Mouse (Mus musculus) CD4-positive, CD25-positive, alpha-beta regulatory T cell, adult 2 months (primary cell): ENCODE data around the gene Zfp638.
A peak's percentile ranks its signal among the peaks of the same experiment; 100 is the strongest.
"Not testable (repeated sequence)": the region's sequence is repeated elsewhere in the genome, so short reads cannot be mapped to it uniquely, and the experiment has no call there.

Experiments used
- DNase-seq: peaks from one replicate; pipeline ENCODE4 v3.0.0-alpha.2; 2012; ENCODE audit warnings: low read depth, low spot score

The Zfp638 gene

GRCm38 (mm10) chr6:84009172-84009872 lies 142.4 kb downstream of the Zfp638 start:
- DNase-seq, result no peak

- DNase-seq, result no peak
These were observed 143.0 kb downstream of the Zfp638 start for GRCm38 (mm10) chr6:84009915-84010302.

- no peak for DNase-seq
These were observed 143.7 kb downstream of the Zfp638 start for GRCm38 (mm10) chr6:84010303-84011225.

GRCm38 (mm10) chr6:84014961-84015683 lies 148.2 kb downstream of the Zfp638 start:
- DNase-seq, result not testable (repeated sequence)

- no peak for DNase-seq
These were observed 149.9 kb downstream of the Zfp638 start for GRCm38 (mm10) chr6:84016851-84017250.

- peak; percentile 20 for DNase-seq
These were observed 150.5 kb downstream of the Zfp638 start for GRCm38 (mm10) chr6:84017392-84017791.

GRCm38 (mm10) chr6:84018906-84019550 lies 152.1 kb downstream of the Zfp638 start:
- DNase-seq, result no peak

GRCm38 (mm10) chr6:84020002-84020401 lies 153.1 kb downstream of the Zfp638 start:
- no peak for DNase-seq

- no peak for DNase-seq
These were observed 155.1 kb downstream of the Zfp638 start for GRCm38 (mm10) chr6:84021990-84022389.

- no peak for DNase-seq
These were observed 158.7 kb downstream of the Zfp638 start for GRCm38 (mm10) chr6:84025636-84026035.

GRCm38 (mm10) chr6:84028791-84029190 lies 161.9 kb downstream of the Zfp638 start:
- no peak for DNase-seq

GRCm38 (mm10) chr6:84029775-84030174 lies 162.9 kb downstream of the Zfp638 start:
- DNase-seq, result no peak

- DNase-seq, result not testable (repeated sequence)
These were observed 165.6 kb downstream of the Zfp638 start for GRCm38 (mm10) chr6:84032516-84032915.
